Mouse (Mus musculus) E14TG2a.4 (cell line): ENCODE measurements at regions not wholly inside any gene's neighbourhood (a gene's known extent, or its start where the extent isn't known, plus 50 kb on each side); places are given as distances from the start of the nearest gene placed in this dataset.

ENCODE experiments used
- H3K27me3 ChIP-seq: 2 replicates; pipeline ENCODE4 v1.6.1; 2014; ENCODE audit warnings: low read length, control low read depth; ENCODE audit not compliant: insufficient read depth
- H3K36me3 ChIP-seq: 2 replicates; pipeline ENCODE4 v1.6.1; 2014; ENCODE audit warnings: low read length, control low read depth; ENCODE audit not compliant: insufficient read depth
- H3K4me1 ChIP-seq: replicated peaks from 2 replicates; pipeline ENCODE4 v1.6.1; 2014; ENCODE audit warnings: low read depth, low read length, control low read depth
- H3K4me3 ChIP-seq: replicated peaks from 2 replicates; pipeline ENCODE4 v1.5.1; 2014; ENCODE audit warnings: mild to moderate bottlenecking, low read length
- H3K9me3 ChIP-seq: 2 replicates; pipeline ENCODE4 v1.6.1; 2014; ENCODE audit warnings: low read length, control low read depth
- CTCF ChIP-seq: conservative IDR thresholded peaks from 2 replicates; pipeline ENCODE4 v1.5.1; 2014; ENCODE audit warnings: low read length
- NANOG ChIP-seq: IDR thresholded peaks from 2 replicates; pipeline ENCODE4 v1.6.1; 2014; ENCODE audit warnings: borderline replicate concordance, low read length, mixed read lengths
- POU5F1 ChIP-seq: IDR thresholded peaks from 2 replicates; pipeline ENCODE4 v1.6.1; 2014; ENCODE audit warnings: low read length, borderline replicate concordance

GRCm38 (mm10) chr7:136346531-136346930 is 547.9 kb upstream of the Mgmt start:
- TF ChIP-seq CTCF (no peak), NANOG (no peak), POU5F1 (no peak)
- H3K4me3 ChIP-seq, result no peak overlapping the region
- no peaks in the 10 kb centered on the region for H3K36me3 ChIP-seq
- peaks cover 21% of the 10 kb centered on the region; the same call in 1 of the 2 replicates for H3K27me3 ChIP-seq
- H3K4me1 ChIP-seq, result peaks cover 15% of the 10 kb centered on the region
- no peaks in the 10 kb centered on the region for H3K9me3 ChIP-seq

- H3K9me3 ChIP-seq, result no peaks in the 10 kb centered on the region
- H3K36me3 ChIP-seq, result no peaks in the 10 kb centered on the region
- peaks cover 26% of the 10 kb centered on the region; the same call in 1 of the 2 replicates for H3K27me3 ChIP-seq
- H3K4me1 ChIP-seq, result 0 out of 2 replicates have a peak, but pooled peaks cover 5% of the 10 kb centered on the region
- TF ChIP-seq CTCF (no peak), NANOG (no peak), POU5F1 (no peak)
- H3K4me3 ChIP-seq, result no peak overlapping the region
Observed at GRCm38 (mm10) chr7:136348309-136348708, 546.1 kb upstream of the Mgmt start.

GRCm38 (mm10) chr7:136349651-136350050 is 544.8 kb upstream of the Mgmt start:
- no peaks in the 10 kb centered on the region for H3K36me3 ChIP-seq
- H3K27me3 ChIP-seq, result peaks cover 17% of the 10 kb centered on the region; the same call in 1 of the 2 replicates
- H3K9me3 ChIP-seq, result no peaks in the 10 kb centered on the region
- 0 out of 2 replicates have a peak, but pooled peaks cover 5% of the 10 kb centered on the region for H3K4me1 ChIP-seq
- no peak overlapping the region for H3K4me3 ChIP-seq
- TF ChIP-seq POU5F1 (no peak), CTCF (no peak), NANOG (no peak)

GRCm38 (mm10) chr7:136357011-136357410 is 537.4 kb upstream of the Mgmt start:
- no peaks in the 10 kb centered on the region for H3K36me3 ChIP-seq
- 0 out of 2 replicates have a peak, but pooled peaks cover under 1% of the 10 kb centered on the region for H3K27me3 ChIP-seq
- no peak overlapping the region for H3K4me3 ChIP-seq
- H3K4me1 ChIP-seq, result no peaks in the 10 kb centered on the region
- TF ChIP-seq POU5F1 (no peak), CTCF (no peak), NANOG (no peak)
- no peaks in the 10 kb centered on the region for H3K9me3 ChIP-seq

- Histone ChIP-seq H3K9me3 (no peaks in the 10 kb centered on the region), H3K4me3 (no peak overlapping the region), H3K36me3 (no peaks in the 10 kb centered on the region), H3K27me3 (no peaks in the 10 kb centered on the region; the same call in 1 of the 2 replicates), H3K4me1 (no peaks in the 10 kb centered on the region)
- TF ChIP-seq NANOG (no peak), POU5F1 (no peak), CTCF (no peak)
Observed at GRCm38 (mm10) chr7:136365318-136366211, 528.8 kb upstream of the Mgmt start.

- no peak for TF ChIP-seq CTCF
- no peak for TF ChIP-seq POU5F1
- no peak for TF ChIP-seq NANOG
Observed at GRCm38 (mm10) chr7:136377259-136377658, 517.2 kb upstream of the Mgmt start.

DNA sequence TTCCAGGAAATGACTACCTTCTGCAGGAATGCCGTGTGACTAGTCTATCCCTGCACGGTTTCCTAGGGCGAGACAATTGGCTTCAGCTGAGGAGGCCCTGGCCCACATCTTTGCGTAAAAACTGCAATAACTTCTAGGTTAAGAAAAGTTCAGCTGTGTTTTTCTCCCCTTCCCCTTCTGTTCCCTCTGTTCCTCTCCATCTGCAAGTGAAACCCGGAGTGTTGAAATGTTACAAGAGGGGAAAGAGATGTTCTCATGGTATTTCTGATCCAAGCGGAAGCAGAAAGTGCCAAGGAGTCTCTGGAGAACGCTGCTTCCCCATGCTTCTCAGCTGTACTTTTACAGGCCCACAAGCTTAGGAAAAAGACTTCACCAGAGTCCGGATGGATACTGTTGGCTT is 516.7 kb upstream of the Mgmt start:
- peaks cover 26% of the 10 kb centered on the region; the same call in 1 of the 2 replicates for H3K27me3 ChIP-seq
- no peaks in the 10 kb centered on the region for H3K4me1 ChIP-seq
- no peaks in the 10 kb centered on the region for H3K36me3 ChIP-seq
- H3K4me3 ChIP-seq, result no peak overlapping the region
- TF ChIP-seq POU5F1 (no peak), CTCF (no peak), NANOG (no peak)
- no peaks in the 10 kb centered on the region for H3K9me3 ChIP-seq

More at GRCm38 (mm10) chr7:136377259-136377658, 517.2 kb upstream of the Mgmt start:
- Histone ChIP-seq H3K27me3 (peaks cover 26% of the 10 kb centered on the region; the same call in 1 of the 2 replicates), H3K9me3 (no peaks in the 10 kb centered on the region), H3K4me3 (no peak overlapping the region), H3K36me3 (no peaks in the 10 kb centered on the region), H3K4me1 (no peaks in the 10 kb centered on the region)

DNA sequence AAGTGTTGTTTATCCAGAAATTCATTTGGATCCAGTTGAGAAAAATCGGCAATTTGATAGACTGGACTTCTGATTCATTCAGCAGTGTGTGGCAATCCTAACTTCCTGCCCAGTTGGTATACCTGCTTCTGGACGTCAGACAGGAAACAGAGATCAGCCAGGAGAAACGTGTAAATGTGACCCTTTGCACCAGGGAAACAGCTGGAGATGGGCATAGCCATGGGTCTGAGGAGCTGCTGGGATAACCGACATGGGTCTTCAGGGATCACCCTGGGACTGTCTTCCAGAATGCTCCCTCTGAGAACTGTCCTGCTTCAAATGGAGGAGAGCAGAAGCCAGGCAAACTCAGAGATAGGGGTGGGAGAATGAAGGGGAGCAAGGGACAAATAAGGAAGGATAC is 516.1 kb upstream of the Mgmt start:
- Histone ChIP-seq H3K4me3 (no peak overlapping the region), H3K4me1 (no peaks in the 10 kb centered on the region), H3K9me3 (no peaks in the 10 kb centered on the region), H3K36me3 (no peaks in the 10 kb centered on the region), H3K27me3 (peaks cover 26% of the 10 kb centered on the region; the same call in 1 of the 2 replicates)
- TF ChIP-seq CTCF, result no peak
- no peak for TF ChIP-seq NANOG
- no peak for TF ChIP-seq POU5F1

- Histone ChIP-seq H3K4me3 (no peak overlapping the region), H3K27me3 (peaks cover 26% of the 10 kb centered on the region; the same call in 1 of the 2 replicates), H3K4me1 (no peaks in the 10 kb centered on the region), H3K9me3 (no peaks in the 10 kb centered on the region), H3K36me3 (no peaks in the 10 kb centered on the region)
- no peak for TF ChIP-seq CTCF
- TF ChIP-seq POU5F1, result no peak
- no peak for TF ChIP-seq NANOG
Observed at GRCm38 (mm10) chr7:136379319-136379718, 515.1 kb upstream of the Mgmt start.
